Mouse (Mus musculus) 416B (cell line): ENCODE results near the gene Basp1.

Experiments used
- DNase-seq: peaks from one replicate; pipeline ENCODE4 v3.0.0; 2011; ENCODE audit warnings: low read depth

Gene Basp1

DNA sequence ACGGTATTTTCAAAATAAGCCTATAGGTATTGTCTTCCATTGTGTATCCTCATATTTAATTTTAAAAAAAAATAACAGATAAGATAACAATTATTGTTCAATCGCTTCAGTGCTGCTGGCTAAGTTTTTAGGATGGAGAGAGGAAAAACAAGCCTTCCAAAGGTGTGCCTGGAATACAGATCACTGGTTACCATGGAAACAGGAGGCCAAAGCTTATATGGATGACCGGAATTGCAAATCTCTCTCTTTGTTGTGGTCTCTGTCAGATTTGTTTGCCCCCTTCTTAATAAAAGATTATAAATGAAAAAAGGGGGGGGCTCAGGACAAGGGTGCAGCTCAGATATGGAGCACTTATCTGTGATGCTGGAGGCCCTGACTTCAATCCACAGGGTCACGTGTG is 2.4 kb upstream of the Basp1 start:
- DNase-seq: no peak

DNA sequence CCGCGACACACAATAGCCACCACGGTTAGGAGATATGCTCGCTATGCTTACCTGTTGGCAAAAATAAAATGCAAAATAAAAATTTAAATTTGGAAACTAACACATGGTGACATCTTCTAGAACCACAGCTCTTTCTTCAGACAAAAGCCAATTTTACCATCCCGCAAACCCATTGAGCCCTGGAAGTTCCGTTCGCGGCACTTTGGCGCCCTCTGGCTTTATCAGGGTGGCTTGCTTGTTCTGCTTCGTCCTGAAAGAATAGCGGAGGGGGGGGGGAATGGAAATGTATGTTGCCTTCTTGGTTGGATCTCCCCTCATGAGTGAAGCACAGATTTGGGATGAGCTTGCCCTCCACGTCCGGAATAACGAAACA is 1.2 kb upstream of the Basp1 start:
- DNase-seq: peak; percentile 83

DNA sequence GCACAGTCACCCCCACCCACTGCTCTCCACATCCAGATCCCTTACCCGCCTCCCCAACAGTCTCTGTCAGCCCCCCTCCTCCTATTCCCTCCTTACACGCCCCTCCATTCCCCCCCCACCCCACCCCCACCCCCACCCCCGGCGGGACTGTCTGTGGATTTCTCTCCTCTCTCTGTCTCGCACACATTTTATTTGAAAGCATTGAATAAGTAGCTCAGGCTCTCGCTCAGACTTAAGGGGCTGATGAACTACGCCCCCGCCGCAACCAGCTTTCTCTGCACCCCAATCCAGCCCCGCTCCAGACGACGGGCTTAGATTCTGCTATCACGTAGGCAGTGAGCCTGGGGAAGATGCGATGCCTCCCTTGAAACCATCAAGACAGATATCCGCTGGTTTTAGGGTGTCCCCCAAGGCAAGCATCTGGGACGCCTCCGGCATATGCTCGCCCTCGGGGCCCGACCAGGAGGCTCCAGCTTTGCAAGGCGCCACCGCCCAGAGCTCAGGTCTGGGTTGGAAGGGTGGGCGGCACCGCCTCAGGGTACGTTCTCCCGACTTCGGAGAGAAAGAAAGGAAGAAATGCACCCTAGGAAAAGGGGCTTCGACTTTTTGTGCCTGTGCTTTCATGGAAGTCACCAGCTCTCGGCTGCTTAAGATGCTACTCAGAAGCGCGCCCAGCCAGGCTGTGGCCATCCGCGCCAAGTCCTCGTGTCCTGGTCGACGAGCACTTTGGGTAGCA is 615 bp upstream of the Basp1 start:
- no peak for DNase-seq

DNA sequence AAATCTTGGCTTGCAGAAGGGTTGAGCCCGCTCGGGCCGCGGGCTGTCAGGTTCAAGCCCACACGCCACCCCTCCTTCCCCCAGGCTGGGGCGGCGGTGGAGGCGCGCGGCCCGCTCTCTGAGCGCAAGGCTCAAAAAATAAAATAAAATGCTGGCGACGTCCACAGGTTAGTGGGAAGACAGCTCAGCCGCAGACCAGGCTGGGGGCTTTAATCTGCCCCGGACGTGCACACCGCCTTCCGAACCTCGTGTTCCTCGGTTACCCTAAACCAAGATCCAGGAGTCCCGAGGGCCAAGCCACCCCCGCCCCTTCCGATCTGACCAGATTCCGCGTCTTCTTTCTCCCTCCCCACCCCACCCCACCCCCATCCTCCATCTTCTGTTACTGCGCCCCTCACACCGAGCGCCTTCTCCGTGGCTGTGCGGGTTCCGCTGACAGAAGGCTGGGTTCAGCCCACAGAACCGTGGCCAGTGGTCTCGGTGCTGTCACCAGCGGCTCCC is 753 bp downstream of the Basp1 start:
- DNase-seq: no peak

DNA sequence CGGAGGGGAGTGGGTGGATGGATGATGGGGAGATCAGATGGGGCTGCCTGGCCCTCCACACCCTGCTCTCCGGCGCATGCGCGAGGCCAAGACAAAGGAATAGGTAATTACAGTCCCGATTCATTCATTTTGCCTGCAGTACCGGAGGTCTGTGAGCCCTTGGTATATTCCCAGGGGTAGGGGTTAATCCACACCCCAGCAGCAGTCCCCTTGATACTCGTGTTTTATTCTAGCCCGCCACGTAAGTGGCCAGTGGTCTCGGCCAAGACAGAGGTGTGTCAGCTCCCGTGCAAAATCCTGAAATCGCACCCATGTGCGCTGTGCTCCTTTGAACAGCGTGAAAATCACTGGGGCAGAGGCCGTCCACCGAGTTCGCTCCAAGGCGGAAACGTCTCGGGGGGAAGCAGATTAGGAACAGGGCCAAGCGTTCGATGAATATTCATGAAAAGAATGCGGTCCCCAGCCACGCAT is 1.4 kb downstream of the Basp1 start:
- no peak for DNase-seq

DNA sequence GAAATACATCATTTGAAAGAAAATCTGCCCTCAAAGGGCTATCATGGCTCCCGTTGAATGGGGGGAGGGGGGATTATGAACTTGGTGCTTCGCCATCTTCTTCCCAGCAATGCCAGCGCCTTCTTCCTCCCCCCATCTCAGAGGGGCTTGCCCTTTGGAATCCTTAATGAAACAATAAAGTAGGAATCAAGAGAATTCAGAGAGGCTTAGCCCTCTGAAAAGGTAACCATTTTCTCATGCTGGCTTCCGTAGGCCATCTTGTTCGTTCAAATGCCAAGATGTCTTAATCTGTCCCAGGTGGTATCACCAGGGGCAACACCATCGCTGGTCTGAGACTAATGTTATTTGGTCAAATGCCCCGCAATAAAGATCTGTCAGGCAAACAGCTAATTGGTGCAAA is 2.1 kb downstream of the Basp1 start:
- no peak for DNase-seq

DNA sequence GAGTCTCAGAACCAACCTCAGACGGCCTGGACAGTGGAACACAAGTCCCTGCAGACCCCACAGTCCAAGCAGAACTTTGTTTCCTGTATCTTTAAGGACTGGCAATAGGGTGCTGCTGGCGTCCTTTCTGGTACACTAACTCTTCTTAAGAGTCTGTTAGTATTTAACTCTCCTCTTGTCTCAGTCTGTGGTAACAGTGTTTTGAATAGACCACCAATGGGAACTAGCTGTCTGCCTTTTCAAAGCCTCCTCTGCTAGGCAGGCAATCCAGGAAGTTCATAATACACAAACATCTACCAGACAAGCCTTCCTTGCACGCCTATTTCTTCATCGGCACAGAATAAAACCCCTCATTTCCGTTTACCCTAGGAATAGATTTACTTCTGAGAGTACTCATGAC is 7.6 kb downstream of the Basp1 start:
- DNase-seq: no peak

DNA sequence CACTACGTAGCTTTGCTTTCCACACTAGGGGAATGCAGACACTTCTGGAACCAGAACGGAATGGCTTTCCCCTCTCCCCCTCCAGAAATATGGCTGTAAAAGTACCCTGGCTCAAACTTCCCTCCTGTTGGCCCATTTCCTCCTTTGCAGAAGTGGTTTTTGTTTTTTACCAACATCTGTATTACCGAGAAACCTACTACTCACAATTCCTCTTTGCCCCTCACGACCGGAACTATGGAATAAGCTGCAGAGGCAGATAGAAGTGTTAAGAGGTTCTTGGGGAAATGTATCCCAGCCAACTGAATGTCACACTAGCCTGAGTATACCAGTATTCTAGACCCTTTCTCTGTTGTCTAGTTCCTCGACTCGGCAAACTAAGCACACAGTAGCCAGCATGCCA is 9.7 kb downstream of the Basp1 start:
- no peak for DNase-seq

DNA sequence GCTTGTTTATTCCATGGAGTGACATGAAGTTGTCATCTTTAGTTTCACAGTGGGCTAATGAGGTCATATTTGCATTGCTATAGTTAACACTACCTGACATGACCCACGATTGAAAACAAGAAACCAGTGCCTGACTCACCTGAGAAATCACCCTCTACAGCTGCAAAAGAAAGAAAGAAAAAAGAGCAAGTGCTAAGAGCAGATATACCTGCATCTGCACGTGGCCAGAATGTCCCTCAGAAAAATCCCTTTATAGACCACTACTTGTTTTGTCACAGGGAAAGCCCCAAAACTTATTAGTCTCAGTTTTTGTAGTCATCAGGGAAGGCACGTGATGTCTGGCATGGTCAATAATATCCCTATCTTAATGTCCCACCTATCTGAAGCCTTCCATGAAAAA is 11.6 kb downstream of the Basp1 start:
- no peak for DNase-seq

DNA sequence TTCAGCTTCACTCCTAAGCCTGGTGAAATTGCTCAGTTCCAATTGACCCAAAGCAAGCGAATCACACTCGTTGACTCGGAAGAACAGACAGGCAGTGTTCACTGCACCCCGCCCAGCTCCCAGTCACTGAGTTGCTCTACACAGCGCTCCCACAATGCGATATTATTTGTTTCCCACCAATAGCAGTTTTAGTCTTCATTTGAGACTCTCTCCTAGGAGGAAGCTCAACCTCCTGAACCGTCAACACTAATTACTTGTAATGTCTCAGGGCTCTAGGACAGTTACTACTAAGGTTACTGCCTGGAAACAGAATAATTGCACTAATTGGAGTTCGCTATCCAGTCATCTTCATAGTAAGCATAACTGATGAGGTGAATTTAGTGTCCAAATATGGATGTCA is 13.3 kb downstream of the Basp1 start:
- no peak for DNase-seq

DNA sequence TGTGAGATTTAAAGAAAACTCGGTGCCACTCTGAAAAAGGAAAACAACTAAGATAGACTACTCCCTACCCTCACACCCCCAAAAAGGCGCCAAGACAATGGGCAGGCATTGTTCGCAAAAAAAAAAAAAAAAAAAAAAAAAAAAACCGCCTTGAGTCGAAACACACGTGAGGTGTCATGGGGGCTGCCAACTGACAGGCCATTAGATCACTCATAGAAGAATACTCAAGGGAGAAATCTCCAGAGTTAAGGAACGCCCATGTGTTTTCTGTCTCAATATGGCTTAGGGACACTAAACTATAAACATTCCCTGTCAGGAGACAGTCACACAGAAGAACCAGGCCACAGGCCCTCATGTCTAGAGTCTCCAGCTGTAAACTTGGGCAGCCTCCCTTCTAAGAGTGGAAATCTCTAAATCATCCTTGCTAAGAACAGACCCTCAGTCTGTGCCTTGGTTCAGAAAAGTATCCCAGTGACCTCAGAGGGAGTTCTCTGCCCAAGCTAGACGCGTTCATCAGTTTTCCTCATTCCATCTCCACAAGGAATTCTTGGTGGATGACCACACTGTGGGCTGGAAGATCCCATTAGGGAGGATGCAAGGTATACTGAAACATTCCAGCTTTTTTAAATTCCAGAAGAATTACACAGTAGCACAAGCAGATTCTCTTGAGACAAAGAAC is 17.5 kb downstream of the Basp1 start:
- DNase-seq: no peak

DNA sequence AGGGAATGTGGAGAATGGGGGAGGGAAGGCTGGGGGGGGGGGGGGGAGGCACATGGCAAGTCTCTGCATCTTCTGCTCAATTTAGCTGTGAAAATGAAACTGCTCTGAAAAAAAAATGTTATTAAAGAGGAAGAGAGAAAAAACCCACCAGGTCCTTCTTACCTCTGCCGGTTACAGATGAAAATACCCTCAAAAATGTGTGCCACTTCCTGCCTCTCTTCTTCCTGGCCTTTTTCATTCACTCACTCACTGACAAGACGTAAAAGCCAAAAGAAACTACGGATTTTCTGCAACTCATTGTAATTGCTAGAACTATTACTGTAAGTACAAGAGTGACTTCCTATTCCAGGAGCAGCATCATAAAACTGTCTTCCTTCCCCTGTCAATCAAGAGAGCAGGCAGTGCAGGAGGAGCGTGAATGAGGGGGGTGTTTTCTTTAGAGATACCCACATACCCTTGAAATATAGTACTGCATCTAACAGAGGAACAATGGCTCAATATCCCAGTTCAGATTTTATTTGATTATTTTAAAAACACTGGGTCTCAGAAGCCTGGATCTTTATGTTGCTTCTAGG is 21.0 kb downstream of the Basp1 start:
- peak; percentile 58 for DNase-seq

DNA sequence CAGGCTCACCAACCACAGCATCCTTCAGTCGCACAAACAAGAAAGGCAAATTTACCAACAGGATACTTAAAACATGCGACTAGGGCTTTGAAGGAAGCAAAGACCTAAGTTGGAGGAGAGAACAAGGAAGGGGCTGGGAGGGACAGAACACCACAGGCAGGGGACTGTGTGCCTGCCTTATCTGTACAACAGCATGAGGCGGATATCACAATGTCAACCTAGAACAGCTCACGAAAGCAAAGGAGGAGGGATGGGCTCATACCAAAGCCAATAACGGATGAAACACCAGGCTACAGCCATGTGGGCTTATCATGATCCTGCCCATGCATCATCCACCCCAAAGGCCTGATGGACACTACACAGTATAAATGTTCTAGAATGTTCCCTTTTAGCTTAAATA is 22.4 kb downstream of the Basp1 start:
- DNase-seq: no peak

DNA sequence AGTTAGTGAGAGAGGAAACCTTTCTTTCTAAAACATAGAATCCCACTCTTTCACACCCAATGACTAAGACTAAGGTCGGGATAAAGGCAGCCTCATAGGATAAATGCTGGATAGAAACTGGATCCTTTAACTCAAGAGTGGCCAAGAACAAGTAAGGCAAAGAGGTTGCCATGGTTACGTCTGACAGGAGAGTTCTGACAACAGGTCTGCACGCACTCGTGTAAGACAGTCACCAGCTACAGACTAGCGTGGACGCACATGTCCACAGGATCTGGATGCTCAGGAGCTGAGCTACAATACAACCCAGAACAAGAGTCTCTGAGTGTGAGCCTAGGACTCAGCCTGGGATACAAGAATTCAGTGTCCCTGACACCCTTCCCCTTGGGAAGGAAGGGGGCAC is 26.0 kb downstream of the Basp1 start:
- no peak for DNase-seq

DNA sequence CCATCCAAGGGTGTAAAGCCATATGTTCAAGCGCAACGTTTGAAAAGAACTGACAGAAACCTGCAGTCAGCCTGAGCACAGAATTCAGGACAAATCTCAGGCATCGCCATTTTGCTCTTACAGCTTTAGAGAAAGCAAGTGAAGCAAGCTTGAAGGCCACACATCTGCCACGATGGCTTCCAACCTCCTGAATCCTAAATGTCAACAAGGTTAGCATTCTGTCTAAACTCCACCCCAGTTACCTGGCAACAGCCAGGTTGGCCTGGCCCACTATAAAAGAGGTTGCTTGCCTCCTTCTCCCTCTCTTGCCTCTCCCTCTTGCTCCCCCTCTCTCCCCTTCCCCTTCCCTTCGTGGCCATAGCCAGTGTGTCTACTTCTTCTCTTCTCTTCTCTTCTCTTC is 33.5 kb downstream of the Basp1 start:
- no peak for DNase-seq

DNA sequence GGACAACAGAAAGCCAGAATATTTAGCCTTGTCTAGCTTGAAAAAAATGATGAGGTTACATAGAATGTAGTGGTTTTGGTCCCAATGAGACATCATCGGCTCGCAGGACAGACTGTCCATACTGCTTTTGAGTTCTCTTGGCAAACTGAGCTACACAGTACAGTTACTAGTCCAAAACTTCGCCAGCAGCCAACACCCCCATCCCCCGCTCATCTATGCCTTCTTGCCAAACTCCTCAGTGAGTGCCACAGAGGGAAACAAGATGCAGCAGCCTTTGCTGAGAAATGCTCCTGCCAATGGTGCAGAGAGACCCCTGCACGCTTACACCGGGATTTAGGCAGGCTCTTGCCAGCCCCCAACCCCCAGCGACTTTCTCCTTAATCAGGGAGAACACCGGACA is 34.9 kb downstream of the Basp1 start:
- DNase-seq: no peak

DNA sequence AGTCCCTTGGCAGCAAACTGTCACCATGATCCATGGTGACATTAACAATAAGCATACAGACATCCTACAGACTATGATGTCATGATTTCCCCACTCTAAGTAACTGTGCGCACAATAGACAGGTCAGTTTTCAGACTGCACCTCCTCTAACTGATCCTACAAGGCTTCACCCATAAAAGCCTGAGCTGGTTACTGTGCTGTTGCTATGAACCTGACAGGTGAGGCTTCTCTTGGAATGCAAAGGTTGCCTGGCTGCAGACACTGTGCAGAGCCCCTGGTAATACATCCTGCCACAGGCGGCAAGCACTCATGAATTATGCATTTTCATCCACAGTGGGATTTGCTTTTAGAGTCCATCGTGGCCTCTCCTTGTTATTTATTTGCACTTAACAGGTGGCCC is 36.6 kb downstream of the Basp1 start:
- DNase-seq: no peak

DNA sequence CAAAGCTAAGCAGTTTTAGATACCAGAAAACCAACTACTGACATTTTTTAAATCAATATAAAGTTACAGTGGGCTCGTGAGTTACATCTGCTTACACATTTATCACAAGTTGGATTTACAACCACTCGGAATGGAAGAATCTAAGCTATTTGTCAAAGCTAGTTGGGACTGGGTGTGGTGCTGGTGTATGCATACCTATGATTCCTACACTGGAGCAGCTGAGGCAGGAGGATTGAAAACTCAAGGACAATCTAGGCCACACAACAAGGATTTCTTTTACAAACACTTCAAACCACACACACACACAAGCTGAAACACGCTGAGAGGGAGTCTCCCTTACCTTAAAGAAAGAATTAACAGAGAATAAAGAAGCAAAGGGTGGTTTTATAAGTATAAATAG is 40.1 kb downstream of the Basp1 start:
- no peak for DNase-seq

DNA sequence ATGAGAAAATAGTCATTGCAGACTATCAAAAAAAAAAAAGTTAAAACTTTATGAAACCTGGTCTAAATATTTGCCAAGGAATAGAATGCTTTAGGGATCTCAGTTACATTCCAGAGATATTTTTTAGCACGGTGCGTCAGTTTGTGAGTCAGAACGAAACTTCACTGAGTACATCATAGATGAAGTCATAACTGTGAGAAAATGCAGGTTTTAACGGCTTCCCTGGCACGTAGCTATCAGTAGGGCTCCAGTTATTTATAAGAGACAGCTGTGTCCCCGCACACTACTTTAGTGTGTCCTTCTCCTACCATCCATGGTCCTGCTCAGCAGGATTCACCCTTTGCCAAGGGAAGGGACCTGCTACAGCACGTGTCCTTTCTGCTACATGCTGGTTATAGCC is 44.0 kb downstream of the Basp1 start:
- DNase-seq: no peak

DNA sequence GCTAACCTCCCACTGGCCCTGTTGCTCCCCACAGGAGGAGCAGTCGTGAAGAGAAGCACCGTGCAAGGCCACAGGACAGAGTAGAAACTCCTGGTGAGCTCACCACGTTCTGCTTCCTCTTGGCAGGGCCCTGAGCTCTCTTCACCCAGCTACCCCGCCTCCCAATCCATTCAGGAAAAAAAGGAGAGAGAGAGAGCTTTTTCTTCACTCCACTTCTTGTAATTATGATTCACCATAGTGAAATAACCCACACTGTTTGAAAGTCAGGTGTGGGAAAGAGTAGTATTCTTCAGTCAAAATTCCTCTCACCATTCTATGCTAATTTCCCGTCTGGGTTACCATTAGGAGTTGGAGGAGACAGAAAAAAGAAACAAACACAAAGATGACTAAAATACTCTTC is 48.1 kb downstream of the Basp1 start:
- DNase-seq: no peak

DNA sequence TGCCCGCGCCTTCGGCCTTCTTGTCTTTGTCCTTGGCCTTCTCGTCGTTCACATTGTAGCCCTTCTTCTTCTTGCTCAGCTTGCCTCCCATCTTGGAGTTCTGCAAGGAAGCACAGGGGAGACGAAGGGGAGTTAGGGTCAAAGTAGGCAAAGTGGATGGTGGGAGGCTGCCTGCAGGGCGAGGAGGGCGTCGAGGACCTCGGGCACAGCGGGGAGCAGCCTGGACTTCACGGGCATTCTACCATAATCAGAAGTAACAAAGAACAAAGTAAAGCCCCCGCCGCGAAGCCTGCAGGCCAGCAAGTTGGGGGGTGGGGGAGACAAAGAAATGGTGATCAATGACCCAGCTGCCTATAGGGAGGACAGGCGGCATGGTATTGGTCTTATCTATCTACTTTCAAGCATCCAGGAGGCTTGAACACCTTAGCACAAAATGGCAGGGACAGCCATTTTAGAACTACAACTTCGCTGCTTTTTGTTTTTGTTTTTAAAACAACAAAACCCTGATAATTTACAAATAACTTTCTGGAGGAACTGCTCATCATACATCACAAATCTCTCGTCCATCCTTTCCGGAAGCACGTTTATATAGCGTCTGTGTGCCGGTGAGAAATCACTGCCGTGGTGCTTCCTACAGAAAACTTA is 48.6 kb downstream of the Basp1 start:
- DNase-seq: no peak

DNA sequence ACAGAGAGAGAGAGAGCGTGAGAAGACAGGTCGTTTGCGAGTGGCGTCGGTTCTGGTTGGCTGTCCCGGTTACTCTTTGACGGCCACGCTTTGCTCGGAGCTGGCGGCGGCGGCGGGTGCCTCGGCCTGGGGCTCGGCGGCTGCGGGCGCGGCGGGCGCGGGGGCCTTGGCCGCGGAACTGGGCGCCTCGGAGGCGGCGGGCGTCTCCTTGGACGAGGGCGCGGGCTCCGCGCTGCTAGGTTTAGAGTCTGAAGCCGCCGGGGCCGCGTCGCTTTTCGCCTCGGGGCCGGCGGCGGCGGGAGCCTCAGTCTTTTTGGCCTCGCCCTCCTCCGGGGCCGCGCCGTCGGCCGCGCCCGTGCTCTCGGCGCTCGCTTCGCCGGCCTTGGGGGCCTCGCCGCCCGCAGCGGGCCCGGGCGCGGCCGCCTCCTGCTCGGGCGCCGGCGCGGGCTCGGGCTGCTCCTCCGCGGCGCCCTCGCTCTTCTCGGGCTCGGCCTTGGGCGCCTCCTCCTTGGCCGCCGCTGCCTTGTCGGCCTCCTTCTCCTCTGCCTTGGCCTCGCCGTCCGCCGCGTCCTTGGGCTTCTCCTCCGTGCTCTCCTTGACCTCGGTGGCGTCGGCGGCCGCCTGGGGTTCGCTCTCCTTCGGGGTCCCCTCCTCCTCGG is 49.3 kb downstream of the Basp1 start:
- DNase-seq: no peak
